Mouse (Mus musculus): ENCODE results near the gene Saysd1.

DNA sequence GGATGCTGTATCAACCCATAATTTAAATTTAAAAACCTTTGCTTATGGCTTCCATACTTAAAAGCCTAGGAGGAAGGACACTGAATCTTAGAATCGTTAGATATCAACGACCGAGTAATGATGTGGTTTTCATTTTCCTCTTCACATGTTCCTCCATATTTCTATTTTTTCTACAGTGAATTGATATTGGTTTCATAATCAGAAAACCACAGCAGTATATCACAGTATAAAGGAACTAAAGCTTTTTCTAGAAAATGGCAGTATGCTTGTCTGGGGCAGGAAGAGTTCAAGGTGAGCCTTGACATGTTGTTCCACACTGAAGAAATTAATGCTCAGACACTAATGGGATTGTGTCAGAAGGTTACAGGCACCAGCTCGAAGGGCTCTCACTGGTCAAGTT lies 97.4 kb downstream of the Saysd1 start:
- no peak for TF ChIP-seq POLR2A (IDR thresholded peaks at IDR 0.05; ENCODE audit: low read depth, low read length)
- TF ChIP-seq CHD1 (IDR thresholded peaks at IDR 0.05; ENCODE audit: low read depth, low read length): no peak
- no peak for TF ChIP-seq ZMIZ1 (IDR thresholded peaks at IDR 0.05; ENCODE audit: low read depth, low read length)

All from CH12.LX (cell line).